Mouse (Mus musculus): ENCODE data around the gene Hivep1. TPM values are rescaled to one million over a fixed set of nuclear protein-coding genes. Genes with fewer than 3 reads are reported as not detected.

Hivep1 gene
- polyA plus RNA-seq, 1 experiment from 2014 or later: 10.6 TPM

DNA sequence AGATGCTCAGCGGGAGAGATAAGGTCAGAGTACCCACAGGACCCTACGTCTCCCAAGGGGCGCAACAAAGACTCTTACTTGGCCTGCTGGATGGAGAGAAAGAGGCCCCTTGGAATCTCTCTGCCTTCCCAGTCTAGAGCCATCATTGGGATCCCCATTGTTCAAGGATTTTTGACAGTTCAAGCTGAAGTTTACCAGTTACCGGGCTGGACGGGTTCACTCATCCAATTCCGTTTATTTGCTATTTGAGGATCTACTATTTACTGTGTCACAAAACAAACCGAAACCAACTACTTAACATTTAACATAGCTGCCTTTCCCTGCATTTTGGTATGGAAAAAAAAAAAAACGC lies 2.1 kb upstream of the Hivep1 start:
- 1% methylated on average over 8 of the region's 8 CpGs for WGBS
- no peak for ATAC-seq (ENCODE audit: insufficient number of reproducible peaks, insufficient read depth, low FRiP score, low read depth)
- Histone ChIP-seq H3K4me3 (ENCODE audit: control insufficient read depth in 1 of 2, insufficient read depth in 1 of 2, low read depth in 1 of 2, low read length in 2 of 2) (peak overlapping the region; percentile 80 to 92), H3K27me3 (ENCODE audit: control insufficient read depth, insufficient read depth, low read length) (no peaks in the 10 kb centered on the region), H3K27ac (replicated peaks in 1 of 2; ENCODE audit: control insufficient read depth in 1 of 2, insufficient read depth in 1 of 2, low read depth in 2 of 2, low read length in 2 of 2) (peak overlapping the region; percentile 88 to 93), H3K36me3 (ENCODE audit: control insufficient read depth, insufficient read depth, low read length) (no peaks in the 10 kb centered on the region), H3K9ac (ENCODE audit: low read length) (peak overlapping the region; percentile 88), H3K4me2 (ENCODE audit: low read length) (peak overlapping the region; percentile 73), H3K4me1 (ENCODE audit: control insufficient read depth in 2 of 2, insufficient read depth in 2 of 2, low read length in 2 of 2) (peaks cover 0 to 16% of the 10 kb centered on the region in 2 experiments; a peak in 2 of 4 replicates), H3K9me3 (ENCODE audit: control insufficient read depth, low read length) (no peaks in the 10 kb centered on the region)

DNA sequence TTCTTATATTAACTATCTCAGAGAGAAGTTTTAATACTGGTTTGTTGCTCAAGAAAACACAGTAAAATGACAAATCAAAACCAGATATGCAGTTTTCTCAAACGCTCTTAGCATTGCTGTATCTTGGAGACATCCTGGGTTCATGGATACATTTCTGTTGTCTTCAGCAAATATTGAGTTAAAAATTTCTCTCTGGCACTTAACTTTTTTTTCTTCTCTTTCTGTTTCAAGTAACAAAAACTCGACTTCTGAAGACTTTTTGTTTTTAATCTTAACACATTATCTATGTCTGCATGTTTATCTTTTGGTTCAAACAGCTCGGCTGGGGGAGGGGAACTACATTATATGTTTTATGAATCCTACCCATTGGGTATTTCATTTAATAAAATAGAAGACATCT lies 1.7 kb upstream of the Hivep1 start:
- Histone ChIP-seq H3K4me1 (ENCODE audit: control insufficient read depth in 2 of 2, insufficient read depth in 2 of 2, low read length in 2 of 2) (peaks cover 0 to 16% of the 10 kb centered on the region in 2 experiments; a peak in 2 of 4 replicates), H3K27me3 (ENCODE audit: control insufficient read depth, insufficient read depth, low read length) (no peaks in the 10 kb centered on the region), H3K27ac (replicated peaks in 1 of 2; ENCODE audit: control insufficient read depth in 1 of 2, insufficient read depth in 1 of 2, low read depth in 2 of 2, low read length in 2 of 2) (peak overlapping the region in 1 of 2 experiments; percentile 88; a peak in 1 of 4 replicates), H3K36me3 (ENCODE audit: control insufficient read depth, insufficient read depth, low read length) (peaks cover under 1% of the 10 kb centered on the region; the same call in 1 of the 2 replicates), H3K4me2 (ENCODE audit: low read length) (peak overlapping the region; percentile 73), H3K9ac (ENCODE audit: low read length) (peak overlapping the region; percentile 88), H3K4me3 (ENCODE audit: control insufficient read depth in 1 of 2, insufficient read depth in 1 of 2, low read depth in 1 of 2, low read length in 2 of 2) (peak overlapping the region in 1 of 2 experiments; percentile 80; a peak in 2 of 4 replicates), H3K9me3 (ENCODE audit: control insufficient read depth, low read length) (no peaks in the 10 kb centered on the region)
- 6% methylated on average over 3 of the region's 3 CpGs for WGBS
- no peak for ATAC-seq (ENCODE audit: insufficient number of reproducible peaks, insufficient read depth, low FRiP score, low read depth)

DNA sequence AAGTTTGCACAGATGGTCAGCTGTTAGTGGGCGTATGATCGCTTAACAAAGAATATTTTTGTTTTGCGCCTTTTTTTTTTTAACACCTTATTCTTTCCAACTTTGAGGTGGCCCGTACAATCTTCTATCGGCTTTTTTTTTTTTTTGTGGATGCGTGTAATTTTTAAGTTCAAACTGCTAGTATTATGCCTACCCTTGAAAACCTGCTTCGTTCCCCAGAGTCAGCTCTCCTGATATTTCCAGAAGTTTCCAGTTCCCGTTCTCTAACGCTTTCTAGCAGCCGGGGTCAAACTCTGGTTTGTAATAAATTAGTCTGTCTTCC lies 980 bp upstream of the Hivep1 start:
- H3K9ac ChIP-seq (ENCODE audit: low read length): peak overlapping the region; percentile 88
- no peaks in the 10 kb centered on the region for H3K9me3 ChIP-seq (ENCODE audit: control insufficient read depth, low read length)
- no peak for ATAC-seq (ENCODE audit: insufficient number of reproducible peaks, insufficient read depth, low FRiP score, low read depth)
- peak overlapping the region; percentile 59 to 80 for H3K4me3 ChIP-seq (ENCODE audit: control insufficient read depth in 1 of 2, insufficient read depth in 1 of 2, low read depth in 1 of 2, low read length in 2 of 2)
- H3K4me1 ChIP-seq (ENCODE audit: control insufficient read depth in 2 of 2, insufficient read depth in 2 of 2, low read length in 2 of 2): peaks cover 0 to 16% of the 10 kb centered on the region in 2 experiments; a peak in 2 of 4 replicates
- peak overlapping the region; percentile 79 to 94 for H3K27ac ChIP-seq (replicated peaks in 1 of 2; ENCODE audit: control insufficient read depth in 1 of 2, insufficient read depth in 1 of 2, low read depth in 2 of 2, low read length in 2 of 2)
- H3K27me3 ChIP-seq (ENCODE audit: control insufficient read depth, insufficient read depth, low read length): no peaks in the 10 kb centered on the region
- peaks cover 8% of the 10 kb centered on the region for H3K36me3 ChIP-seq (ENCODE audit: control insufficient read depth, insufficient read depth, low read length)
- H3K4me2 ChIP-seq (ENCODE audit: low read length): peak overlapping the region; percentile 73
- WGBS: 3% methylated on average over 10 of the region's 10 CpGs

DNA sequence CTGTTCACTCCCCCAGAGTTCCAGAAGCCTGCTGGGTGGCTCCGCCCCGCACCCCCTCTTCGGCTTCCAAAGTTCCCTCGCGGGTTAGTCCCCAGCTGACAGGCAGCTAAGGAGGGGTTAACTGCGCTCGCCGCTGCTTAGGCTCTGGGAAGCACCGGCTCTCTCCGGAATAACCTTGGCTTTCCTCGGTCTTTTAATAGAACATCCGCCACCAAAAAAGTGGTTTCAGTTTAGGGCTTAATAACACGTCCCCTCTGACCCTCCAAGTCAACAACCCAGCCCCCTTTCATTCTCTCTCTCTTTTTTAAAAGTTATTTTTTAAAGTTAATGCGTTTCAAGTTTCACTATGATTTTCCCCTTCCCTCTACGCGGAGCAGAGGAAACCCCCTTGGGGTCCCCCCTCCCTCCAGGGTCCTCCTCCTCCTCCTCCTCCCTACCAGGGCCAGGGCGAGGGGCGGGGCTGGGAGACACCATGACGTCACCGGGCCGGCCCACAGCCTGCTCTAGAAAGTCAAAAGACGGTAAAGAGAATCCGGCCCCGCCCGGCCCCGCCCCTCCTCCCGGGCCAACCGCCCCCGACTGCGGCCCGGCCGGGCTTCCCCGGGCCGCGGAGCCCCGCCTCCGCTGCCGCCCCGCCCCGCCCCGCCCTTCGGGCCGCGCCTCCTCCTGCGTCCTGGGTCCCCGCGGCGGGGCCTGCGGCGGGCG lies 467 bp upstream of the Hivep1 start:
- peak overlapping the region; percentile 73 for H3K4me2 ChIP-seq (ENCODE audit: low read length)
- H3K9ac ChIP-seq (ENCODE audit: low read length): peak overlapping the region; percentile 96
- under 1% methylated on average over 28 of the region's 51 CpGs for WGBS
- H3K4me1 ChIP-seq (ENCODE audit: control insufficient read depth in 2 of 2, insufficient read depth in 2 of 2, low read length in 2 of 2): peaks cover 0 to 16% of the 10 kb centered on the region in 2 experiments; a peak in 2 of 4 replicates
- peak overlapping the region; percentile 59 to 80 for H3K4me3 ChIP-seq (ENCODE audit: control insufficient read depth in 1 of 2, insufficient read depth in 1 of 2, low read depth in 1 of 2, low read length in 2 of 2)
- no peaks in the 10 kb centered on the region for H3K9me3 ChIP-seq (ENCODE audit: control insufficient read depth, low read length)
- peak overlapping the region; percentile 90 to 94 for H3K27ac ChIP-seq (replicated peaks in 1 of 2; ENCODE audit: control insufficient read depth in 1 of 2, insufficient read depth in 1 of 2, low read depth in 2 of 2, low read length in 2 of 2)
- H3K27me3 ChIP-seq (ENCODE audit: control insufficient read depth, insufficient read depth, low read length): no peaks in the 10 kb centered on the region
- peak; percentile 91 for ATAC-seq (ENCODE audit: insufficient number of reproducible peaks, insufficient read depth, low FRiP score, low read depth)
- peaks cover 13% of the 10 kb centered on the region for H3K36me3 ChIP-seq (ENCODE audit: control insufficient read depth, insufficient read depth, low read length)

DNA sequence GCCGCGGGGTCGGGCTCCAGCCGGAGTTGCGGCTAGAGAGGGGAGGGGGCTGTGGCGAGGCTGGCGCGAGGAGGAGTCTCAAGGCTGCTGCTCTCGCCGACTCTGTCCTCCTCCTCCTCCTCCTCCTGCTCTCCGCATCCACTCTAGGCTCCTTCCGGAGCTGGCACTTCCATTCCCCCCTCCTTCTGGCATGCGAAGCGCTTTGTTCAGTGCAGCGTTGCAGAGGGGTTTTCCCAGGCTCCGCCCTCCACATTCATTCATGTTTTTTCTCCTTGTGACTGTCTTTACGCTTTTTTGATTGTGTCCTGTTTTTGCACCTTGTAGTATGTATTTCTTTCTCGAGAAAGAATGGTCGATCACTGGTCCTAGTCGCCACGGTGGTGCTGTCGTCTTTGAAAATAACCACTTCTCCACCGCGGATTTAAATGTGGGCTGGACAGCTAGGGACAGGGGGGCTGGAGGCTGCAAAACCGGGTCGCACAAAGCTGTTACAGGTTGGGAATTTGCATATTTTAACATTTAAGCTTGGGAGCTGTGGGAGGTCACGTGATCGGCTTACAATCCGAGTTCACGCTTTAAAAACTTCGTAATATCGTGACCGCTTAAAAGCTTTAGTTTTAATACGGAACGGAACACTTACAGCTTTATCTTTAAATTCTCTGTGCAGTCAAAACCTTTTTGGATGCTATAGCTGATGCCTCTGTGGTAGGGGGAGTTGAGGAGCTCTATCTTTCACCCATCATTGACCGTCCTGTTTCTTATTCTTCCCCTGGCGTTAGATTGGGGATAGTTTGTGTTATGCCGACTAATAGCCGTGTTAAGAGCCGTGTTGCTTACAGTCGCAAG lies 1.1 kb downstream of the Hivep1 start:
- Histone ChIP-seq H3K36me3 (ENCODE audit: control insufficient read depth, insufficient read depth, low read length) (peaks cover 26% of the 10 kb centered on the region), H3K27me3 (ENCODE audit: control insufficient read depth, insufficient read depth, low read length) (no peaks in the 10 kb centered on the region), H3K4me2 (ENCODE audit: low read length) (peak overlapping the region; percentile 71), H3K27ac (replicated peaks in 1 of 2; ENCODE audit: control insufficient read depth in 1 of 2, insufficient read depth in 1 of 2, low read depth in 2 of 2, low read length in 2 of 2) (peak overlapping the region; percentile 85 to 90), H3K4me1 (ENCODE audit: control insufficient read depth in 2 of 2, insufficient read depth in 2 of 2, low read length in 2 of 2) (peaks cover 0 to 16% of the 10 kb centered on the region in 2 experiments; a peak in 2 of 4 replicates), H3K4me3 (ENCODE audit: control insufficient read depth in 1 of 2, insufficient read depth in 1 of 2, low read depth in 1 of 2, low read length in 2 of 2) (peak overlapping the region; percentile 80 to 98), H3K9me3 (ENCODE audit: control insufficient read depth, low read length) (no peaks in the 10 kb centered on the region), H3K9ac (ENCODE audit: low read length) (peak overlapping the region; percentile 96)
- WGBS: under 1% methylated on average over 41 of the region's 41 CpGs
- peak; percentile 19; the same call in 1 of the 2 replicates for ATAC-seq (ENCODE audit: insufficient number of reproducible peaks, insufficient read depth, low FRiP score, low read depth)

DNA sequence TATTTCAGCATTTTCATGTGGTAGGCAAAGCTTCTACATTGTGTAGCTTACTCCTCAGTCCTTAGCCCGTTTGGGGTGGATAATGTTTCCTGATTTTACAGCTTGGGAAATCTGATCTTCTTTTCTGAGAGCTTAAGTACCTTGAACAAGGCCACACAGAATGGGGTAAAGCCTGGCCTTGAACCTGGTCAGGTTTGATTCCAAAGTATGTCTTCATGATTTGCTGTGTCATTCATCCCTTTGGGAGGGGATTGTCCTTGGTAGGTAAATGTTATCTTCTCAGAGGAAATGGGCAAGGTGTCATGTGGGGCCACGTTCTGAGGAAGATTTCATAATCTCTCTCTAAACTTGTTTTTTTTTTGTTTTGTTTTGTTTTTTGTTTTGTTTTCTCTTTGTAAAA lies 1.8 kb downstream of the Hivep1 start:
- peaks cover 0 to 14% of the 10 kb centered on the region in 2 experiments; a peak in 2 of 4 replicates for H3K4me1 ChIP-seq (ENCODE audit: control insufficient read depth in 2 of 2, insufficient read depth in 2 of 2, low read length in 2 of 2)
- peak overlapping the region in 1 of 2 experiments; percentile 80; a peak in 2 of 4 replicates for H3K4me3 ChIP-seq (ENCODE audit: control insufficient read depth in 1 of 2, insufficient read depth in 1 of 2, low read depth in 1 of 2, low read length in 2 of 2)
- peaks cover 31% of the 10 kb centered on the region for H3K36me3 ChIP-seq (ENCODE audit: control insufficient read depth, insufficient read depth, low read length)
- H3K9ac ChIP-seq (ENCODE audit: low read length): peak overlapping the region; percentile 96
- no peak for ATAC-seq (ENCODE audit: insufficient number of reproducible peaks, insufficient read depth, low FRiP score, low read depth)
- no peak overlapping the region for H3K27ac ChIP-seq (replicated peaks in 1 of 2; ENCODE audit: control insufficient read depth in 1 of 2, insufficient read depth in 1 of 2, low read depth in 2 of 2, low read length in 2 of 2)
- no peaks in the 10 kb centered on the region for H3K9me3 ChIP-seq (ENCODE audit: control insufficient read depth, low read length)
- WGBS: 33% methylated on average over 2 of the region's 2 CpGs
- peak overlapping the region; percentile 71 for H3K4me2 ChIP-seq (ENCODE audit: low read length)
- no peaks in the 10 kb centered on the region for H3K27me3 ChIP-seq (ENCODE audit: control insufficient read depth, insufficient read depth, low read length)

DNA sequence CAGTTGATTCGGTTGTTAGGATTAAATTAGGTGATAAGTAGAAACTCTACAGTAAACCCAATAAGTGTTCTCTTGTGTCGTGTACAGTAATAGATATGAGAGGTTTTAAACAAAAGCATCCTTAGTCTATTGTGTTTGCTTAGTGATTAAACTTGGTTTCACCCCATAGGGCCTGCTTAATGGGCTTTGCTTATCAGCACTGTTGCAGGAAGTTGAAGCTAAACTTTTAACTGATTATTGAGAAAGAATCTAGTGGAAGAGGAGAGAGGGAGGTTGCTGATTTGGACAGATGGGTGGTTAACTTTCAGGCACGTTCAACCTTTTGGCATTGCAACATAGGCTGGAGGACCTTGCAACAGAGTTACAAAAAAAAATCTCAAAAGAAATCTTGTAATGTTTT lies 2.3 kb downstream of the Hivep1 start:
- Histone ChIP-seq H3K9ac (ENCODE audit: low read length) (no peak overlapping the region), H3K36me3 (ENCODE audit: control insufficient read depth, insufficient read depth, low read length) (peaks cover 31% of the 10 kb centered on the region), H3K4me1 (ENCODE audit: control insufficient read depth in 2 of 2, insufficient read depth in 2 of 2, low read length in 2 of 2) (peaks cover 0 to 10% of the 10 kb centered on the region in 2 experiments; a peak in 2 of 4 replicates), H3K27me3 (ENCODE audit: control insufficient read depth, insufficient read depth, low read length) (no peaks in the 10 kb centered on the region), H3K4me3 (ENCODE audit: control insufficient read depth in 1 of 2, insufficient read depth in 1 of 2, low read depth in 1 of 2, low read length in 2 of 2) (no peak overlapping the region), H3K27ac (replicated peaks in 1 of 2; ENCODE audit: control insufficient read depth in 1 of 2, insufficient read depth in 1 of 2, low read depth in 2 of 2, low read length in 2 of 2) (no peak overlapping the region), H3K4me2 (ENCODE audit: low read length) (no peak overlapping the region), H3K9me3 (ENCODE audit: control insufficient read depth, low read length) (no peaks in the 10 kb centered on the region)
- ATAC-seq (ENCODE audit: insufficient number of reproducible peaks, insufficient read depth, low FRiP score, low read depth): no peak
- WGBS: 46% methylated on average over 3 of the region's 3 CpGs

Measured in heart, embryonic 14.5 days (tissue).